Mouse (Mus musculus): Measurements from ENCODE around the gene St3gal3.

DNA sequence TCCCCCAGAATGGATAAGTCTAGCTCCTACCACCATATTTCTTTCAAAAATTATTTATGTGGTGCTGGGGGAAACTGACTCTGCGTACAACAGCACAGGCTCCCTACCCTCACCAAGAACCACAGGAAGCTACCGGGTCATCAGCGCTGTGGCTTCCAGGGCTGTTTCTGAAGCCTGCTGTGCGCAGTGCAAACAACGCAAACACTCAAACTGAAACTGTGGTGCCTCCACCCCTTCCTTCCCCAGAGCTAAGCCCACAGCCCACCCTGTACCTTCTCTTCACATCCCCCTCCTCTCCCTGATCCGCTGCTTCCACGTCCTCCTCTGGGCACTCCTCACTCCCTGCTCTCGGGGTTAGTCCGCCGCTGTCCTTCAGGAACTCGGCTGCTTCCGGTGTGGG, 27.4 kb upstream of the St3gal3 start:
- no peak for TF ChIP-seq EP300 (IDR thresholded peaks at IDR 0.05; ENCODE audit: low read depth in 1 of 2, low read length in 2 of 2)
- no peak for TF ChIP-seq CTCF (IDR thresholded peaks at IDR 0.05 in 2 of 3, conservative IDR thresholded peaks at IDR 0.05 in 1 of 3; ENCODE audit: control insufficient read depth in 1 of 3, insufficient read depth in 1 of 3, low read depth in 2 of 3, low read length in 3 of 3, poor library complexity in 1 of 3, severe bottlenecking in 1 of 3)
- no peak for TF ChIP-seq POLR2A (IDR thresholded peaks at IDR 0.05; ENCODE audit: control insufficient read depth in 1 of 2, insufficient read depth in 1 of 2, low read depth in 1 of 2, low read length in 2 of 2, poor library complexity in 1 of 2)
- no peak for TF ChIP-seq JUND (IDR thresholded peaks at IDR 0.05; ENCODE audit: low read depth, low read length)
- TF ChIP-seq CHD2 (IDR thresholded peaks at IDR 0.05; ENCODE audit: low read length), result no peak
- no peak for TF ChIP-seq SIN3A (IDR thresholded peaks at IDR 0.05; ENCODE audit: low read length)
- TF ChIP-seq ETS1 (IDR thresholded peaks at IDR 0.05; ENCODE audit: low read depth, low read length), result no peak
- no peak for TF ChIP-seq TBP (IDR thresholded peaks at IDR 0.05; ENCODE audit: low read depth, low read length)
- no peak for TF ChIP-seq MAX (IDR thresholded peaks at IDR 0.05; ENCODE audit: low read length)
- TF ChIP-seq RAD21 (IDR thresholded peaks at IDR 0.05; ENCODE audit: low read depth, low read length), result no peak
- no peak for TF ChIP-seq MAZ (IDR thresholded peaks at IDR 0.05; ENCODE audit: low read depth, low read length)
- TF ChIP-seq USF2 (IDR thresholded peaks at IDR 0.05; ENCODE audit: borderline replicate concordance in 1 of 2, insufficient read depth in 1 of 2, low read depth in 1 of 2, low read length in 2 of 2), result no peak
- TF ChIP-seq MEF2A (IDR thresholded peaks at IDR 0.05; ENCODE audit: extremely low read depth, insufficient replicate concordance, low read depth, low read length, poor library complexity, severe bottlenecking), result no peak
- TF ChIP-seq GATA1 (IDR thresholded peaks at IDR 0.05; ENCODE audit: low read depth, low read length), result no peak
